Mouse (Mus musculus) liver, adult 2 months (tissue): ENCODE results near the gene Gm20388. TPM values are rescaled to one million over a fixed set of nuclear protein-coding genes. Genes with fewer than 3 reads are reported as not detected.
A peak's percentile ranks its signal among the peaks of the same experiment; 100 is the strongest.

Experiments
- DNase-seq: peaks from one replicate; pipeline ENCODE4 v3.0.0-alpha.2; 2011; ENCODE audit warnings: low read depth, low spot score; ENCODE audit errors: extremely low read depth
- H3K27ac ChIP-seq: fragments of 200-500 bp; replicated peaks from 2 replicates; pipeline ENCODE4 v1.5.1; 2012; ENCODE audit warnings: low read depth, mild to moderate bottlenecking, control low read depth, inconsistent platforms, low read length; ENCODE audit not compliant: insufficient read depth
- H3K27me3 ChIP-seq: fragments of 200-500 bp; 2 replicates; pipeline ENCODE4 v1.6.1; 2012; ENCODE audit warnings: mild to moderate bottlenecking, moderate library complexity, low read length, inconsistent platforms; ENCODE audit not compliant: control insufficient read depth, insufficient read depth
- H3K36me3 ChIP-seq: fragments of 200-500 bp; 2 replicates; pipeline ENCODE4 v1.6.1; 2012; ENCODE audit warnings: low read length, inconsistent platforms; ENCODE audit not compliant: control insufficient read depth, insufficient read depth
- H3K4me1 ChIP-seq: fragments of 200-500 bp; 2 replicates; pipeline ENCODE4 v1.6.1; 2011; ENCODE audit warnings: low read length; ENCODE audit not compliant: control insufficient read depth, insufficient read depth
- H3K4me3 ChIP-seq: fragments of 200-500 bp; 2 replicates; pipeline ENCODE4 v1.5.1; 2011; ENCODE audit warnings: low read depth, mild to moderate bottlenecking, control low read depth, low read length, moderate library complexity; ENCODE audit not compliant: insufficient read depth
- H3K79me2 ChIP-seq: fragments of 200-500 bp; 2 replicates; pipeline ENCODE4 v1.6.1; 2012; ENCODE audit warnings: inconsistent platforms, mild to moderate bottlenecking, low read length, moderate library complexity; ENCODE audit not compliant: control insufficient read depth, insufficient read depth
- H3K9ac ChIP-seq: fragments of 200-500 bp; 2 replicates; pipeline ENCODE4 v1.6.1; 2012; ENCODE audit warnings: low read depth, mild to moderate bottlenecking, control low read depth, inconsistent platforms, low read length
- CTCF ChIP-seq: fragments of 200-500 bp; IDR thresholded peaks from 2 replicates; pipeline ENCODE4 v1.5.1; 2011; ENCODE audit warnings: low read depth, low read length, control low read depth
- POLR2A ChIP-seq: fragments of 200-500 bp; IDR thresholded peaks from 2 replicates; pipeline ENCODE4 v1.6.1; 2011; ENCODE audit warnings: low read length, control low read depth; ENCODE audit not compliant: insufficient read depth; ENCODE audit errors: extremely low read depth
- WGBS: fragments of 180-500 bp; shearing (Covaris S2); methylation state at CpG from one replicate; pipeline ENCODE4 v1.1.7; 2018; 5-methylcytosine and 5-hydroxymethylcytosine counted together
- polyA plus RNA-seq: library from polyadenylated mRNA; depleted of rRNA; stranded (reverse); fragments of >200 nt; gene quantifications from 2 replicates; pipeline ENCODE4 v1.2.3, GENCODE M21; 2012
- total RNA-seq: library from RNA; depleted of rRNA; stranded (reverse); fragments of >200 nt; gene quantifications from 2 replicates; pipeline ENCODE4 v1.2.3, GENCODE M21; 2014

Gm20388 gene
- total and polyA plus RNA-seq, 2 experiments = 6.4 to 19.9 TPM

DNA sequence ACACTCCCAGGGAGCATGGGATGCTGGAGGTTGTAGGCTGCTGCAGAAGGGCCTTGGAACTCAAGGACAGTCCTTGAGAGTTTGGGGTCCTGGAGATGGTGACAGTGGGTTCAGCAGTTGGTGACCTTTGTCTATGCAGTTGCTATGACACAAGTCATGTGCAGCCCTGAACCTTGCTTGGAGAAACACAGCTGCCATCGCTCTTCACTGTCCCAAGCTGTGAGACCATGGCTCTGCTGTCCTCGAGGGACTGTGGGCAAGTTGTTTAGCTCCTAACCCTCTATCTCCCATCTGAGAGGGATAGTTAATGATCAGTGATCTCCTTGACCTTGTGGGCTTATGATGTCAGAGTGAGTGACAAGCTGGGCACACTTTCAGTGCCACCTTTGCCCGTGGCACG is 125.9 kb downstream of the Gm20388 start:
- 53% methylated on average over 4 of the region's 4 CpGs for WGBS
- TF ChIP-seq POLR2A = no peak
- TF ChIP-seq CTCF = no peak
- Histone ChIP-seq H3K27ac (no peak overlapping the region), H3K4me3 (no peak overlapping the region), H3K36me3 (no peaks in the 10 kb centered on the region), H3K27me3 (no peaks in the 10 kb centered on the region), H3K79me2 (no peaks in the 10 kb centered on the region), H3K4me1 (no peaks in the 10 kb centered on the region), H3K9ac (no peak overlapping the region)
- no peak for DNase-seq

GRCm38 (mm10) chr8:120037199-120037598 is 126.6 kb downstream of the Gm20388 start:
- no peak overlapping the region for H3K9ac ChIP-seq
- H3K27ac ChIP-seq = no peak overlapping the region
- no peaks in the 10 kb centered on the region for H3K79me2 ChIP-seq
- 75% methylated on average over 15 of the region's 15 CpGs for WGBS
- no peaks in the 10 kb centered on the region for H3K36me3 ChIP-seq
- H3K27me3 ChIP-seq = no peaks in the 10 kb centered on the region
- H3K4me1 ChIP-seq = no peaks in the 10 kb centered on the region
- no peak for TF ChIP-seq CTCF
- no peak for TF ChIP-seq POLR2A
- no peak overlapping the region for H3K4me3 ChIP-seq
- DNase-seq = no peak

- H3K27me3 ChIP-seq = no peaks in the 10 kb centered on the region
- H3K4me1 ChIP-seq = no peaks in the 10 kb centered on the region
- no peaks in the 10 kb centered on the region for H3K36me3 ChIP-seq
- 87% methylated on average over 8 of the region's 8 CpGs for WGBS
- H3K9ac ChIP-seq = no peak overlapping the region
- H3K27ac ChIP-seq = no peak overlapping the region
- TF ChIP-seq CTCF = no peak
- TF ChIP-seq POLR2A = no peak
- no peak overlapping the region for H3K4me3 ChIP-seq
- H3K79me2 ChIP-seq = no peaks in the 10 kb centered on the region
- no peak for DNase-seq
These were observed 127.0 kb downstream of the Gm20388 start for GRCm38 (mm10) chr8:120037611-120038010.

GRCm38 (mm10) chr8:120038741-120039140 is 128.1 kb downstream of the Gm20388 start:
- H3K9ac ChIP-seq = no peak overlapping the region
- WGBS = 93% methylated on average over 12 of the region's 12 CpGs
- no peaks in the 10 kb centered on the region for H3K79me2 ChIP-seq
- H3K4me3 ChIP-seq = no peak overlapping the region
- H3K4me1 ChIP-seq = no peaks in the 10 kb centered on the region
- no peak overlapping the region for H3K27ac ChIP-seq
- no peak for TF ChIP-seq POLR2A
- TF ChIP-seq CTCF = no peak
- DNase-seq = no peak
- H3K36me3 ChIP-seq = no peaks in the 10 kb centered on the region
- no peaks in the 10 kb centered on the region for H3K27me3 ChIP-seq

- H3K79me2 ChIP-seq = no peaks in the 10 kb centered on the region
- H3K9ac ChIP-seq = no peak overlapping the region
- 84% methylated on average over 11 of the region's 11 CpGs for WGBS
- DNase-seq = no peak
- H3K4me1 ChIP-seq = no peaks in the 10 kb centered on the region
- TF ChIP-seq POLR2A (no peak), CTCF (no peak)
- H3K27me3 ChIP-seq = no peaks in the 10 kb centered on the region
- no peak overlapping the region for H3K27ac ChIP-seq
- no peak overlapping the region for H3K4me3 ChIP-seq
- H3K36me3 ChIP-seq = no peaks in the 10 kb centered on the region
These were observed 128.8 kb downstream of the Gm20388 start for GRCm38 (mm10) chr8:120039313-120039919.

- Histone ChIP-seq H3K27ac (no peak overlapping the region), H3K36me3 (no peaks in the 10 kb centered on the region), H3K4me1 (no peaks in the 10 kb centered on the region), H3K27me3 (no peaks in the 10 kb centered on the region), H3K79me2 (no peaks in the 10 kb centered on the region), H3K9ac (no peak overlapping the region), H3K4me3 (no peak overlapping the region)
- TF ChIP-seq POLR2A (no peak), CTCF (no peak)
- peak; percentile 62 for DNase-seq
- WGBS = 63% methylated on average over 1 of the region's 1 CpGs
These were observed 130.2 kb downstream of the Gm20388 start for GRCm38 (mm10) chr8:120040861-120041260.
